Mouse (Mus musculus) activated CD4-positive, CD25-positive, alpha-beta regulatory T cell, adult 9 weeks (primary cell): Measurements from ENCODE around the gene Senp6. TPM values are rescaled to one million over a fixed set of nuclear protein-coding genes. Genes with fewer than 3 reads are reported as not detected.

Experiments used
- polyA plus RNA-seq: library from polyadenylated mRNA; unstranded; fragments of 100-300 nt; shearing (Covaris generic); gene quantifications from one replicate; pipeline ENCODE4 v1.2.1, GENCODE M21; 2017

Gene Senp6
- polyA plus RNA-seq: 33.7 TPM

GRCm38 (mm10) chr9:80066367-80067220, at the start of gene Senp6:
Gene Senp6 (plus strand): TSS chr9:80066903.

DNA sequence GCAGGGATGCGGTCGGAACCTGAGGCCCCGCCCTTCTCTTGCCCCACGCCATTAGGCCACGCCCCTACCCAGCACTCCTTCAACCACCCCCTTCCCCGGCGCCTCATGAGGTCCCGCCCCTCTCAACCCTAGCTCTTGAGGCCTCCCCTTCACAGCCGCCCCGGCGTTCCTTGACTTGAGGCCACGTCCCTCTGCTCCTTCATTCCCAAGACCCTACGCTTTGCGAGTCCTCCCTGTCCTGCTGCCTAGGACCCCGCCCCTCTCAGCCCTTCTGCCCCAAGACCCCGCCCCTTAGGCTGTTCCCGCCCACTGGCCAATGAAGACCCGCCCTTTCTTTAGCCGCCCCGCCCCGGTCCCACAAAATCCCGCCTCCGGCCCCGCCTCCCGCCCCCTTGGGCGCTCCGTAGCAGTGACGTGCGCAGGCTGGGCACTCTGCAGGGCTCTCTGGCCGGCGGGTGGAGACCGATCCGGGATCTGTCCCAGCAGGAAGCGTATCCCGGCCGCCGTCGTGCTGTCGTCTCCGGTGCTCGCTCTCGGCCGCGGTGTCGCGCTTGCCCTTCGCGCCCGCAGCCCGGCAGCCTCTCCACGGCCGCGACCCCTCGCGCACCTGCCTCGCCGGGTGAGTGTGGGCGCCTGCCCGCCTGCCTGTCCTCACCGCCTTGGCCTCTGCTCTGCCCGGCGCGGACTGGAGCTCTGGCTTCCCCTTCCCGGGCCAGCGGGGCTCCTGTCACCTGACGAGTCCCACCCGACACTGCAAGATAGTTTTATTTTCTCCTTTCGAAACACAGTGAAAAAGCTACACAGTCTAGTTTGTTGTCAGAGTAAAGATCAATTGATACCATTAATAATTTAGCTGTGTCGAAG, 98.1 kb downstream of the Senp6 start, which contains the start of gene Myo6:
Gene Myo6 (plus strand): TSS at position 421 of the 864 bp plus-strand sequence.

Other genes with a start within 250 kb of the Senp6 start
- 0.87 TPM for gene Filip1, start 54.1 kb upstream of the Senp6 start, polyA plus RNA-seq
- gene Myo6, start 98.1 kb downstream of the Senp6 start, polyA plus RNA-seq: 11.6 TPM